Mouse (Mus musculus): ENCODE measurements at regions not wholly inside any gene's neighbourhood (a gene's known extent, or its start where the extent isn't known, plus 50 kb on each side); places are given as distances from the start of the nearest gene placed in this dataset.

GRCm38 (mm10) chr8:26308121-26308641 lies 188.8 kb downstream of the Gm45692 start:
- Histone ChIP-seq H3K4me1 (ENCODE audit: control insufficient read depth, insufficient read depth, low read length) (no peaks in the 10 kb centered on the region), H3K27ac (ENCODE audit: insufficient read depth, low read length) (no peak overlapping the region), H3K9me3 (replicated peaks; ENCODE audit: control insufficient read depth, insufficient read depth, low read length, poor library complexity, severe bottlenecking) (0 out of 2 replicates have a peak, but pooled peaks cover 3% of the 10 kb centered on the region), H3K36me3 (ENCODE audit: control insufficient read depth, insufficient read depth, low read length, poor library complexity, severe bottlenecking) (no peaks in the 10 kb centered on the region), H3K4me3 (ENCODE audit: low read depth, low read length) (no peak overlapping the region), H3K9ac (ENCODE audit: low read depth, poor library complexity, severe bottlenecking) (no peak overlapping the region), H3K27me3 (ENCODE audit: control insufficient read depth, insufficient read depth, low read length, poor library complexity, severe bottlenecking) (no peaks in the 10 kb centered on the region; the same call in 1 of the 2 replicates)
- TF ChIP-seq EP300 (IDR thresholded peaks at IDR 0.05; ENCODE audit: insufficient read depth, low read depth, low read length) (no peak), CTCF (IDR thresholded peaks at IDR 0.05; ENCODE audit: low read depth, low read length) (no peak), POLR2A (IDR thresholded peaks at IDR 0.05; ENCODE audit: insufficient read depth, low read length) (no peak)

- Histone ChIP-seq H3K4me3 (ENCODE audit: low read depth, low read length) (no peak overlapping the region), H3K27me3 (ENCODE audit: control insufficient read depth, insufficient read depth, low read length, poor library complexity, severe bottlenecking) (peaks cover 1% of the 10 kb centered on the region; the same call in 1 of the 2 replicates), H3K4me1 (ENCODE audit: control insufficient read depth, insufficient read depth, low read length) (no peaks in the 10 kb centered on the region), H3K36me3 (ENCODE audit: control insufficient read depth, insufficient read depth, low read length, poor library complexity, severe bottlenecking) (no peaks in the 10 kb centered on the region), H3K27ac (ENCODE audit: insufficient read depth, low read length) (no peak overlapping the region), H3K9ac (ENCODE audit: low read depth, poor library complexity, severe bottlenecking) (no peak overlapping the region), H3K9me3 (replicated peaks; ENCODE audit: control insufficient read depth, insufficient read depth, low read length, poor library complexity, severe bottlenecking) (0 out of 2 replicates have a peak, but pooled peaks cover 3% of the 10 kb centered on the region)
- no peak for TF ChIP-seq POLR2A (IDR thresholded peaks at IDR 0.05; ENCODE audit: insufficient read depth, low read length)
- TF ChIP-seq CTCF (IDR thresholded peaks at IDR 0.05; ENCODE audit: low read depth, low read length): no peak
- TF ChIP-seq EP300 (IDR thresholded peaks at IDR 0.05; ENCODE audit: insufficient read depth, low read depth, low read length): no peak
Measured at GRCm38 (mm10) chr8:26309764-26310163, 190.4 kb downstream of the Gm45692 start.

GRCm38 (mm10) chr8:26323606-26324350 lies 204.4 kb downstream of the Gm45692 start:
- H3K4me1 ChIP-seq (ENCODE audit: control insufficient read depth, insufficient read depth, low read length): no peaks in the 10 kb centered on the region
- no peaks in the 10 kb centered on the region for H3K36me3 ChIP-seq (ENCODE audit: control insufficient read depth, insufficient read depth, low read length, poor library complexity, severe bottlenecking)
- no peaks in the 10 kb centered on the region; the same call in 1 of the 2 replicates for H3K9me3 ChIP-seq (replicated peaks; ENCODE audit: control insufficient read depth, insufficient read depth, low read length, poor library complexity, severe bottlenecking)
- no peaks in the 10 kb centered on the region for H3K27me3 ChIP-seq (ENCODE audit: control insufficient read depth, insufficient read depth, low read length, poor library complexity, severe bottlenecking)
- TF ChIP-seq CTCF (IDR thresholded peaks at IDR 0.05; ENCODE audit: low read depth, low read length) (no peak), EP300 (IDR thresholded peaks at IDR 0.05; ENCODE audit: insufficient read depth, low read depth, low read length) (no peak), POLR2A (IDR thresholded peaks at IDR 0.05; ENCODE audit: insufficient read depth, low read length) (no peak)
- H3K9ac ChIP-seq (ENCODE audit: low read depth, poor library complexity, severe bottlenecking): no peak overlapping the region
- no peak overlapping the region for H3K4me3 ChIP-seq (ENCODE audit: low read depth, low read length)
- no peak overlapping the region for H3K27ac ChIP-seq (ENCODE audit: insufficient read depth, low read length)

GRCm38 (mm10) chr8:26324606-26325005 lies 205.3 kb downstream of the Gm45692 start:
- H3K9ac ChIP-seq (ENCODE audit: low read depth, poor library complexity, severe bottlenecking): no peak overlapping the region
- TF ChIP-seq CTCF (IDR thresholded peaks at IDR 0.05; ENCODE audit: low read depth, low read length) (no peak), POLR2A (IDR thresholded peaks at IDR 0.05; ENCODE audit: insufficient read depth, low read length) (no peak), EP300 (IDR thresholded peaks at IDR 0.05; ENCODE audit: insufficient read depth, low read depth, low read length) (no peak)
- H3K4me3 ChIP-seq (ENCODE audit: low read depth, low read length): no peak overlapping the region
- no peak overlapping the region for H3K27ac ChIP-seq (ENCODE audit: insufficient read depth, low read length)
- H3K36me3 ChIP-seq (ENCODE audit: control insufficient read depth, insufficient read depth, low read length, poor library complexity, severe bottlenecking): no peaks in the 10 kb centered on the region
- no peaks in the 10 kb centered on the region; the same call in 1 of the 2 replicates for H3K9me3 ChIP-seq (replicated peaks; ENCODE audit: control insufficient read depth, insufficient read depth, low read length, poor library complexity, severe bottlenecking)
- H3K27me3 ChIP-seq (ENCODE audit: control insufficient read depth, insufficient read depth, low read length, poor library complexity, severe bottlenecking): no peaks in the 10 kb centered on the region
- no peaks in the 10 kb centered on the region for H3K4me1 ChIP-seq (ENCODE audit: control insufficient read depth, insufficient read depth, low read length)

GRCm38 (mm10) chr8:26329813-26330212 lies 210.5 kb downstream of the Gm45692 start:
- H3K9ac ChIP-seq (ENCODE audit: low read depth, poor library complexity, severe bottlenecking): no peak overlapping the region
- H3K27ac ChIP-seq (ENCODE audit: insufficient read depth, low read length): no peak overlapping the region
- no peaks in the 10 kb centered on the region for H3K4me1 ChIP-seq (ENCODE audit: control insufficient read depth, insufficient read depth, low read length)
- H3K27me3 ChIP-seq (ENCODE audit: control insufficient read depth, insufficient read depth, low read length, poor library complexity, severe bottlenecking): 0 out of 2 replicates have a peak, but pooled peaks cover 2% of the 10 kb centered on the region
- no peaks in the 10 kb centered on the region for H3K9me3 ChIP-seq (replicated peaks; ENCODE audit: control insufficient read depth, insufficient read depth, low read length, poor library complexity, severe bottlenecking)
- no peaks in the 10 kb centered on the region for H3K36me3 ChIP-seq (ENCODE audit: control insufficient read depth, insufficient read depth, low read length, poor library complexity, severe bottlenecking)
- TF ChIP-seq POLR2A (IDR thresholded peaks at IDR 0.05; ENCODE audit: insufficient read depth, low read length) (no peak), CTCF (IDR thresholded peaks at IDR 0.05; ENCODE audit: low read depth, low read length) (no peak), EP300 (IDR thresholded peaks at IDR 0.05; ENCODE audit: insufficient read depth, low read depth, low read length) (no peak)
- H3K4me3 ChIP-seq (ENCODE audit: low read depth, low read length): no peak overlapping the region
